In genomic region chr4:148084261-148084714, GRCm38 (mm10) we compare ENCODE assay signal across 9 mouse cellular contexts. TPM values are rescaled to one million over a fixed set of nuclear protein-coding genes. Genes with fewer than 3 reads are reported as not detected.
DNase-seq lines count a peak whose midpoint lies in the region; ATAC-seq lines count a peak whose summit lies in the region.
"Had no signal": no experiment of that assay in that cellular context is flagged by ENCODE, and none has a peak within 500 bp of the region (broad histone marks: within the 10 kb centered on the region; RNA-seq: fewer than 3 reads in every experiment).

No protein-coding gene starts in this region.

- no peak overlapping the region for H3K27ac ChIP-seq in hindbrain, embryonic 14.5 days
- H3K27ac ChIP-seq: neural tube, embryonic 13.5 days had no signal

- no peak overlapping the region for H3K9ac ChIP-seq in hindbrain, embryonic 14.5 days

- no peaks in the 10 kb centered on the region for H3K9me3 ChIP-seq in megakaryocyte, embryonic 14.5 days
- H3K9me3 ChIP-seq in hindbrain, embryonic 14.5 days (ENCODE audit: control insufficient read depth, low read length) = no peaks in the 10 kb centered on the region
- H3K9me3 ChIP-seq: neural tube, embryonic 13.5 days had no signal

- peaks cover 85% of the 10 kb centered on the region for H3K4me1 ChIP-seq in megakaryocyte, embryonic 14.5 days
- H3K4me1 ChIP-seq in hindbrain, embryonic 14.5 days (replicated peaks; ENCODE audit: control insufficient read depth, insufficient read depth, low read length) = peaks cover 10% of the 10 kb centered on the region; the same call in 1 of the 2 replicates

- 14% methylated on average over 8 of the region's 8 CpGs for WGBS in hindbrain, embryonic 14.5 days

- H3K36me3 ChIP-seq in megakaryocyte, embryonic 14.5 days (replicated peaks; ENCODE audit: low read length) = peaks cover 57% of the 10 kb centered on the region
- H3K36me3 ChIP-seq in hindbrain, embryonic 14.5 days (replicated peaks; ENCODE audit: control insufficient read depth, insufficient read depth) = no peaks in the 10 kb centered on the region
- H3K36me3 ChIP-seq: neural tube, embryonic 13.5 days had no signal

- no peak for ATAC-seq in megakaryocyte, adult 5-6 weeks (ENCODE audit: poor library complexity, severe bottlenecking)
- no peak for ATAC-seq in hindbrain, embryonic 14.5 days (ENCODE audit: low FRiP score)

- DNase-seq in gastrocnemius, postnatal 36 days = peak; percentile 44 to 63
- DNase-seq in kidney, postnatal 25 days = peak; percentile 74 to 85
- peak; percentile 54 for DNase-seq in mesoderm, embryonic 11.5 days (ENCODE audit: low read depth, low spot score)
- DNase-seq in right cerebral cortex, adult 2 months (ENCODE audit: low spot score in 2 of 2) = no peak
- no peak for DNase-seq in layer of hippocampus, postnatal 25 days (ENCODE audit: extremely low spot score in 1 of 2, low spot score in 1 of 2)
- no peak for DNase-seq in hindbrain, embryonic 14.5 days (ENCODE audit: low spot score)

- no peak overlapping the region for H3K4me2 ChIP-seq in hindbrain, embryonic 14.5 days (replicated peaks)
- H3K4me2 ChIP-seq: neural tube, embryonic 13.5 days had no signal

- H3K4me3 ChIP-seq in megakaryocyte, embryonic 14.5 days (replicated peaks) = peak overlapping the region; percentile 79
- H3K4me3 ChIP-seq in hindbrain, embryonic 14.5 days (replicated peaks; ENCODE audit: low read length) = no peak overlapping the region
- H3K4me3 ChIP-seq: neural tube, embryonic 13.5 days had no signal

- H3K27me3 ChIP-seq in megakaryocyte, embryonic 14.5 days (replicated peaks) = no peaks in the 10 kb centered on the region
- no peaks in the 10 kb centered on the region for H3K27me3 ChIP-seq in hindbrain, embryonic 14.5 days (ENCODE audit: control insufficient read depth, insufficient read depth, low read length)
- H3K27me3 ChIP-seq: neural tube, embryonic 13.5 days had no signal

- intact Hi-C loops in gastrocnemius, postnatal 36 days (cut with DNase I) = no loop called here

RNA-seq across cellular contexts. Expression of gene Agtrap, which starts 3.5 kb away (rescaled TPM):
- 16.5 and 50.7 TPM in 2 replicates for polyA plus RNA-seq in megakaryocyte, embryonic 14.5 days (2012; ENCODE audit: insufficient read depth, low replicate concordance)
- 13.8 and 19.0 TPM in 2 replicates for total RNA-seq in megakaryocyte, adult 5-6 weeks (2015)
- total RNA-seq in megakaryocyte, adult 5-6 weeks (2017) = 31.9 and 36.0 TPM in 2 replicates
- total RNA-seq in gastrocnemius, postnatal 36 days (2021) = 10 to 100 TPM in 1 of 2 experiments, 1 to 10 TPM in 1; 9.8 to 11.4 TPM
- total RNA-seq in layer of hippocampus, postnatal 25 days (2021) = 1 to 10 TPM; 6.2 to 6.9 TPM
- polyA plus RNA-seq in hindbrain, embryonic 14.5 days (2014; fragmentation: Nextera tagmentation; extraction: Ambion mirVana) = 5.3 and 6.6 TPM in 2 replicates

RNA-seq across cellular contexts. Expression of gene Mthfr, which starts 45.4 kb away (rescaled TPM):
- 3.5 and 7.0 TPM in 2 replicates for polyA plus RNA-seq in megakaryocyte, embryonic 14.5 days (2012; ENCODE audit: insufficient read depth, low replicate concordance)
- total RNA-seq in megakaryocyte, adult 5-6 weeks (2015) = 14.0 and 14.3 TPM in 2 replicates
- 10.1 and 15.8 TPM in 2 replicates for total RNA-seq in megakaryocyte, adult 5-6 weeks (2017)
- total RNA-seq in gastrocnemius, postnatal 36 days (2021) = 1 to 10 TPM; 5.6 to 9.6 TPM
- 10 to 100 TPM; 28.7 to 31.9 TPM for total RNA-seq in layer of hippocampus, postnatal 25 days (2021)
- 17.4 and 18.7 TPM in 2 replicates for polyA plus RNA-seq in hindbrain, embryonic 14.5 days (2014; fragmentation: Nextera tagmentation; extraction: Ambion mirVana)

RNA-seq across cellular contexts. Expression of gene Clcn6, which starts 45.7 kb away (rescaled TPM):
- polyA plus RNA-seq in megakaryocyte, embryonic 14.5 days (2012; ENCODE audit: insufficient read depth, low replicate concordance) = 2.4 and 3.5 TPM in 2 replicates
- total RNA-seq in megakaryocyte, adult 5-6 weeks (2015) = 5.5 and 7.0 TPM in 2 replicates
- total RNA-seq in megakaryocyte, adult 5-6 weeks (2017) = 2.7 and 10.1 TPM in 2 replicates
- 1 to 10 TPM; 3.9 to 4.6 TPM for total RNA-seq in gastrocnemius, postnatal 36 days (2021)
- 10 to 100 TPM; 70.9 to 73.9 TPM for total RNA-seq in layer of hippocampus, postnatal 25 days (2021)
- 24.8 and 28.7 TPM in 2 replicates for polyA plus RNA-seq in hindbrain, embryonic 14.5 days (2014; fragmentation: Nextera tagmentation; extraction: Ambion mirVana)

RNA-seq across cellular contexts. Expression of gene Mad2l2, which starts 45.9 kb away (rescaled TPM):
- 26.0 and 35.6 TPM in 2 replicates for polyA plus RNA-seq in megakaryocyte, embryonic 14.5 days (2012; ENCODE audit: insufficient read depth, low replicate concordance)
- total RNA-seq in megakaryocyte, adult 5-6 weeks (2015) = 21.9 and 25.3 TPM in 2 replicates
- total RNA-seq in megakaryocyte, adult 5-6 weeks (2017) = 3.6 and 5.9 TPM in 2 replicates
- total RNA-seq in gastrocnemius, postnatal 36 days (2021) = 10 to 100 TPM; 10.9 to 12.6 TPM
- 10 to 100 TPM; 15.0 to 16.5 TPM for total RNA-seq in layer of hippocampus, postnatal 25 days (2021)
- polyA plus RNA-seq in hindbrain, embryonic 14.5 days (2014; fragmentation: Nextera tagmentation; extraction: Ambion mirVana) = 114 and 124 TPM in 2 replicates

RNA-seq across cellular contexts. Expression of gene Draxin, which starts 46.2 kb away (rescaled TPM):
- 4.1 and 4.9 TPM in 2 replicates for polyA plus RNA-seq in megakaryocyte, embryonic 14.5 days (2012; ENCODE audit: insufficient read depth, low replicate concordance)
- total RNA-seq in megakaryocyte, adult 5-6 weeks (2015) = not detected in 2 replicates
- total RNA-seq in megakaryocyte, adult 5-6 weeks (2017) = 0.04 TPM in 1 of 2 replicates, not detected in the other
- total RNA-seq in gastrocnemius, postnatal 36 days (2021) = under 1 TPM in 1 of 2 experiments, not detected in 1; 0.10 TPM
- 1 to 10 TPM; 2.3 TPM for total RNA-seq in layer of hippocampus, postnatal 25 days (2021)
- 16.9 and 17.4 TPM in 2 replicates for polyA plus RNA-seq in hindbrain, embryonic 14.5 days (2014; fragmentation: Nextera tagmentation; extraction: Ambion mirVana)

Comparison
In these comparisons a context has a peak if more than half of its experiments do, and no peak if none do; other contexts are left out.
1. DNase-seq: peak in gastrocnemius, postnatal 36 days (2 of 2), kidney, postnatal 25 days (2 of 2) and mesoderm, embryonic 11.5 days (single experiment); none in right cerebral cortex, adult 2 months (0 of 2), layer of hippocampus, postnatal 25 days (0 of 2) and hindbrain, embryonic 14.5 days (single experiment).
2. RNA of gene Clcn6, which starts 45.7 kb away (total RNA-seq): 70.9 to 73.9 TPM in layer of hippocampus, postnatal 25 days; 2.7 to 10.1 TPM in megakaryocyte, adult 5-6 weeks and 3.9 to 4.6 TPM in gastrocnemius, postnatal 36 days; every median in the first group is over 4 times any median in the second.